Mouse (Mus musculus) heart, postnatal 36 days (tissue): Measurements from ENCODE around the gene Rgs6. TPM values are rescaled to one million over a fixed set of nuclear protein-coding genes. Genes with fewer than 3 reads are reported as not detected.

ENCODE experiments used
- DNase-seq, 2 experiments: peaks; one replicate each; pipeline ENCODE4 v3.0.0; 2021 to 2022
- intact Hi-C: fragments of 180-260 bp; cut with DNase I; formaldehyde crosslinking; loops from one replicate; pipeline ENCODE4 v1.15.1; 2025
- total RNA-seq, 2 experiments: library from RNA; stranded (reverse); gene quantifications; 2 replicates each; pipeline ENCODE4 v1.2.3; 2021

Rgs6 gene
- total RNA-seq, 2 experiments from 2014 or later: 10.7 to 11.7 TPM

DNA sequence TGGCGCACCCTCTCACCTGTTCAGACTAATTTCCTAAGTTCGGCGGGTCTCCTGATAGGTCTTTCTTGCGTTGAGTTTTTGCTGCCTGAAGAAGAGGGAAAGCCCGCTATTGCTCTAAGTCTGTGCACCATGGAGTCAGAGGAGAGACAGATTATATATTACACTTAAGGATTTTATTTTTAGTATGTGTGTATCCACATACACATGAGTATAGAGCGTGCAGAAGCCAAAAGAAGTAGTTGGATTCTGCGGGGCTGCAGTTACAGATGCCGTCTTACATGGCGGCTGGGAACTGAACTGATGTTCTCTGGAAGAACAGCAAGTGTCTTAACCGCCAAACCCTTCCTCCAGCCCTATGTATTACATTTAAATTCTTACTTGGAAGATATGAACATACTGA is 52.3 kb downstream of the Rgs6 start:
- DNase-seq: no peak
- intact Hi-C loops: no loop called here

DNA sequence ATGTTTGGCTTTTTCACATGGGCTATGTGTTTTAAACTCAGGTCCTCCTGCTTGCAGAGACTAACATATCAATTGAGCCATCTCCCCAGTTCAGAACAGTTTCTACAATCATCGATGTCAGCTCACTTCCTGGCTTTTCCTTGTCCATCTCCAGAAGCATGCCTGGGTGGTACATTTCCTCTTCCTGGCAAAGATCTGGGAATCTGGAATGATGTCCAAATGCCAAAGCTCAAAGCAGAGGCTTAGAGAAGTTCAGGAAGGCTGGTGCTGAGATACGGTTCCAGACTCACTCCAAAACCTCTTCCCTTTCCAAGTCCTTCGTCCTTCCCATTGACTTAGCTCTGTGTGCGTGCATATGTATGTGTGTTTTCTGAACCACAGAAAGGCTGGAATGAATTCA is 59.8 kb downstream of the Rgs6 start:
- intact Hi-C loops: no loop called here

DNA sequence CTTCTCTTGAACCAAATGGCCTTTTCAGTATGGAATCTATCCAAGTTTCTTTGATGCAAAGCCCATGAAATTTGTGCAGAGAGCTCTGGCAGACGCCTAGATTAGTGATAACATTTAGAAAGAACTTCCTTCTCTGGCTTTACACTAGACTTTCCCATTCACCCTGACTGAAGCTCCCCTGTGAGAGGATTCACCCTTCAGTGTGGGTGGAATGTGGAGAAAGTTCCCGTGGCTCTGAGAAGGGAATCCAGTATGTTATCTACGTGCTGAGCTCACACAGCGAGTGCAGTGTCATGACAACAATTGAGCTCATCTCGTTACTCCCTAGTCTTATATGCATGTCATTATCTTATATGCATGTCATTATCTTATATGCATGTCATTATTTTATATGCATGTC is 61.9 kb downstream of the Rgs6 start:
- DNase-seq: no peak
- intact Hi-C loops: no loop called here

More for the DNA sequence above, 59.8 kb downstream of the Rgs6 start:
- DNase-seq: no peak

DNA sequence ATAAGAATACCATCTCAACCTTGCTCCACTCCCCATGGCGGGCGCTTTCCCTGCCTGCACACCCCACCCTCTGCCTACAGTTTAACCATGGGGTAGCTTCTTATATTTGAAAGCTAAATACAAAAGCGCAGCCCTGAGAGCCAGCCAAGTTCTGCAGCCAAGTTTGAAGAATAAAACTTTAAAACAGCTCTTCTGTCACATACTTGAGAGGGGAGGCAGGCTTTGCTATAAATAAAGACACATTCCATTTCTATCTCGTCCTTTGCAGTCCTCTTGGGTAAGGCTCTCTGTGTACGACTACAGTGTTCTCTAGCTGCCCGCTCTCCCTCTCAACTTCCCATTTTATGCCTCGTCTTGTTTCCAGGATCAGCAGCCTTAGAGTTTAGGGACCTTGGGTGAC is 76.5 kb downstream of the Rgs6 start:
- intact Hi-C loops: no loop called here
- peak; percentile 18 to 28 for DNase-seq

DNA sequence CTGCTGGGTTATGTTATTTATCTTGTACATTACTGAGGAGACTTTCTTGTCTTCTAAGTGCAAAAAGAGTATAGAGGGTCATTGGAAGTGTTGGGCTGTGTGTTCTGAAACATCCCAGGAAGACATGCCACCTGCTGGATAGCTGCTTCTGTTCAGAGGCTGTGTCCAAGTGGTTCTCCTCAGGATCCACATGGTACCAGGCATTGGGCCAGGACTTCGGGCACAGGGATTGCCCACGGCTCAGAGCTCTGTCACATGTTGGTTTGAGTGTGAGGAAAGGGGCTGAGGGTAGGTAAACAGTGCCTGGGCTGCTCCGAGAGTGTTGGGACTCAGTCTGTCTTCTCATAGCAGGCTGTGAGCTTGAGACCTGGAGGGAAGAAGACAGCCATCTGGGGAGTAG is 79.3 kb downstream of the Rgs6 start:
- intact Hi-C loops: no loop called here
- no peak for DNase-seq

DNA sequence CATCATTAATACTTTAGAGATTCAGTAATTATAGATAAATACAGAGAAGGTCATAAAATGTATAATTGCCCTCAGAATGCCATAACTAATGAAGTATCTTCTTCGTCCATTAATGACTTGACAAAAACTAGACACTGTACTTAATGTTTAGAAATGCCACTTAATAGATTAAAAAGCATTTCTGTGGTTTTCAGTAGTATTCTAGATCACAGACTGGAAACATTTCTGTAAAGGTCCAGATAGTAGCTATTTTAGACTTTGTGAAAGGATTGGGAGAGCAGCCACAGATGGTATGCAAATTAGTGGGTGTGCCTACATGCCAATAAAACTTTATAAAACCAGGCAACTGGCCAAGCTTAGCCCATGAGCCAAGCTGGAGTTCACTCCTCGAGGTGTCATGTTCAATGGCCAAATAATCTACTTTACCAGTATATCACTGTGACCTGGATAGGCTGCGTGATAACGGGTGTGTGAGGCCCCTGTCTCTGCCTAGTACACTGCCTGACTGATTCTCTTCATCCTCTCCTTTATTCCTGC is 82.2 kb downstream of the Rgs6 start:
- intact Hi-C loops: no loop called here
- no peak for DNase-seq

DNA sequence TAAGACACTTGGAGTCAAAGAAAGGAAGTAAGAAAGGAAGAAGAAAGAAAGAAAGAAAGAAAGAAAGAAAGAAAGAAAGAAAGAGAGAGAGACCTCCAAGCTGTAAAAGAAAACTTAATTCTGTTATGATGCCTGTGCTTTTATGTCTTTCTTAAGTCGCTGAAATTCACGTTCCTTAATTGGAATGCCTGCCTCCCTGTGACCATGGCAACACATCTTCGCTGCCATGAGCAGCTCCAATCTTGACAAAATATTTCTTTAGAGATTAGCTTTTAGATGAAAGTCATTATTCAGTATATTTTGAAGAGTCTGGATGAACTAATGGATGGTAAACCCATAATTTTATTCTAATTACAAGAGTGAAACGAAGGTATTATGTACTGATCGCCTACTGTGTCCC is 83.5 kb downstream of the Rgs6 start:
- no peak for DNase-seq
- intact Hi-C loops: no loop called here

DNA sequence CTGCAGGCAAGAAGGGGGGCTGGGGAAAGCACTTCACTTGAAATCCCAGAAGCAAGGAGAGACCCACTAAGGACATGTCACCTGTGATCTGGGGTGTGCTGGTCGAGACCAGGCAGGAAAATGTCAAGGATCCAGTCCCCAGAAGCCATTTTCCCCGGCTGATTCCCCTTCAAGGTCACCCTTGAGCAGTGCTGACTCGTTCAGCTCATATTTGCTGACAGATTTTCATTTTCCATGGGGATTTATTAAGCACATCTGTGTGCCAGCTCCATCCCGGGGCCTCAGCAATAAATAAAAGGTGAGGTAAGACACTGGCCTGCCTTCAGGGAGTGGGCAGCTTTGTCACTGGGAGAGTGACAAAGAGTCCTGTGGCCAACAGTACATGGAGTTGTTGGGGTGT is 87.0 kb downstream of the Rgs6 start:
- intact Hi-C loops: no loop called here
- no peak for DNase-seq

DNA sequence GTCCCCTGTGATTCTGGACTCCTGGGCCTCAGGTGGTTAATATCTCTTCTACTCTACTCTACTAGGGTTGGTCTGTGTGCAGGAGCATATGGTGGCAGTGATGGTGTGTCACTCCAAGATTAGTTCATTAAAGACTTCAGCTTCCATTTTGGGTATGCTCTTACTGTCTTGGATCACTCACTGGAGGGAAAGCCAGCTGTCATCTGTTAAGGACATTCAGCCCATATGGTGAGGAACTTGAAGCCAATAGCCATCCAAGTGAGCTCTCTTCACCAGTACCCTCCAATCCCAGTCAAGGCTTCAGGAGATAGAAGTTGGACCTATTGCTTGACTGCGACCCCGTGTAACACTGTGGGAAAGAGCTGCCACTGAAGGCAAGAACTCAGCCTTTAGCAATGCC is 98.9 kb downstream of the Rgs6 start:
- DNase-seq: no peak
- intact Hi-C loops: no loop called here

DNA sequence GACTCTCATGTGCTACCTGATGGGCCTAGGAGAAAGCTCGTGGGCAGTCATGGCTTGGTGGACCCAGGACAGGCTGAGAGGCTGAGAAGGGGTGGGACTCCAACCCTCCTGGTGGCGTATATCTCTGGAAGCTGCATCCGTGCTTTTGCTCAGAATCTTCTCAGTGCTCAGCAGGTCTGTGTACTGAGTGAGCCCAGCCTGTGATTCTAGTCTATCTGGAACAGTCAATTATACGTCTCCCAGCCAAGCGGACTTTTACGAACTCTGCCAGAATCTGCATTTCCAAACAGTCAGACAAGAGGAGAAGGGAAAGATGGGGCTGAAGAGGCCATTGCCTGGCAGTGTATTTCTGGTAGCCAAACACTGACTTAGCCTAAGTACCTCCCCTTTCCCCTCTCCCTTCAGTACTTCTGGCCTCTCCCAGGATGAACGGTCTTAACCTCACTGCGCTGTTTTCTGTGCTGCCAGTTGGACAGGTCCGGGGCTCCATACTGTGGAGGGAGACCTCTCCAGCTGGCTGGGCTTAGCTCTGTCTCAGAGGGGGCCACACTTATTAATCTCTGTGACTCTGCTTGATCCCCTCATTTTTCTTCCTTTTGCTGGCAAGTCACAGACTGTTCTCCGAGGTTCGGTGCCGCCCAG is 110.9 kb downstream of the Rgs6 start:
- intact Hi-C loops: no loop called here
- DNase-seq: no peak

DNA sequence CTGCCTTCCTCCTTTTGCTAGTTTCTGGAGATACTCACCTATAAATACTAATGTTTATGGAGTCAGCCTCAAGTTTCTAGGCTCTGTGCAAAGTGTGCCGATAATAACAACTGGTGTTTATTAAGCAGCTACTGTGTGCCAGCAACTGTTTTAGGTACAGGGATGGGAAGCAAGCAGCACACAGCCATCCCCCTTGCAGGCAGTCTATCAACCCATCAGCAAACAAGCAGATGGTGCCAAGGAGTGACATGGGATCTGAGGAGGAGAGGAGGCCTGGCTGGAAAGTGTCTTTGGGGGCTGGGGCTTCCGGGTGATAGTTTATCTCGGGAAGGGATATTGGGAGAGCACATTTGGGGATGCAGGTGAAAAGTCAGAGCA is 111.4 kb downstream of the Rgs6 start:
- DNase-seq: no peak
- intact Hi-C loops: no loop called here

DNA sequence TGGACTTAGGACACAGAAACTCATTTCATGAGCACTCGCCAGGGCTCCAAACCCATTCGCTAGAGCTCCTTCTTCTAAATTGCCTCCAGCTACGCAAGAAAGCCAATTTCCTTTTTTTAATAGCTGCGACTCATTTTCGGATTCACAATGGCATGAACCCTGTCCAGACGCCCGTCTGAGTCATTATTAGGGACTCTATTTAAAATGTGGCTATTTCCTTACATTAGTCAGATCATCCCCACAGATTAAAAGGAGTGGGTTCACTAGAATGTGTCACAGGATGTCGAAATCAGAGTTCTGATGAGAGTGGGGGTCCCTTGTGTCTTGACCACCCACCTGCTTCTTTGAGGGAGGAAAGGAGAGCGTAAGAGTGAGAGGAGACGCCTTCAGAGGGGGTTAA is 112.1 kb downstream of the Rgs6 start:
- DNase-seq: no peak
- intact Hi-C loops: no loop called here

DNA sequence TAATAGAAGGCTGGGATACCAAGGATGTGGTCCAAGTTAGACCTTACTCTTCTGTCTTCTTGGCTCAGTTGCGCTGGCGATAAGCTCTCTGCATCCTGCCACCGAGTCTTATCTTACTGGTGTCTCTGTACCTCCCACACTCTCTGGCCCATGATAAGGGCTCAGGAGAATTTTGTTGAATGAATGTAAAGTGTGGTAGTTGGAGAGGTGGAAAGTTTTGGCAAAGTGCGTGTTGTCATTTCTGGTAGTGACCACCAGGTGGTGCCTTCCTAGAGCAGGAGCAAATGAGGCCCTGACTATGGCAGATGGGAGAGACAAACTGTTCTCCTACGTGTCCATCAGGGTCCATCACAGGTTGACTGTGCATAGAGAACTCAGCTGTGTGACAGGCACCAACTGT is 112.7 kb downstream of the Rgs6 start:
- peak; percentile 46 to 48 for DNase-seq
- intact Hi-C loops: loop anchor here (1.0 kb wide), 2 partner anchors 245 to 317 kb away; no protein-coding TSS in a partner anchor

DNA sequence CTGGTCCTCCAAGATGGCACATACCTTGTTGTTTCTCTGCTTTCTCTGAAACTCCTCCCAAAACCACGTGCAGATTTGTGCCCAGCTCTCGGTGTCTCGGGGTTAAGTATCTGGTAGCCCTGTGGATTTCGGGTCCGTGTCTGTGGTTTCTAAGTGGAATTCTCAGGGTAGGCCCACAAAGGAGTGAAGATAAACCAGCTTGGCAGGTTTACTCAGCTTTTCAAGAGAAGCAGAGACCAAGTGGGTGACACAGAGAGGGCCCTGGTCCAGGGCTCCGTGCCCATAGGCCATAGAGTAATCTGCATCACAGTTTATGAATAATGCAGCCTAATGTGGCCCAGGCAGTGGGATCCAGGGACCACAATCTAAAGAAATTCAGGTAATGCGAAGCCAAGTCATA is 113.3 kb downstream of the Rgs6 start:
- no peak for DNase-seq
- intact Hi-C loops: loop anchor here (1.0 kb wide), 2 partner anchors 245 to 317 kb away; no protein-coding TSS in a partner anchor

DNA sequence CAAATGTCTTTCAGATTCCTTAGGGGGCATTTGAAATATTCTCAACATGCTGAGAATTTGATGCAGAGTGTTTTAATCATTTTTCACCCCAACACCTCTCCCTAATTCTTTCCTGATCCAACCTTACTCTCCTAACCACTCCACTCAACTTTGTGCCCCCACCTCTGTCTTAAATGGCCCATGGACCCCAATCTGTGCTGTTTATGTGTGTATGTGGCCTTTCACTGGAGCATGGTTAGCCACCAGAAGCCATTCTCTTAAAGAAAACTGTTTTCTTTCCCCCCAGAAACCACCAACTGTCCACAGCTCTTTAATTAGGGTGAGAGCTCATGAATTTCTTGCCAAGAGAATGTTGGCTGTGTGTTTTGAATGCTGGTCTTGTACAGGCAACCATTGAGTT is 122.3 kb downstream of the Rgs6 start:
- intact Hi-C loops: no loop called here
- DNase-seq: no peak

DNA sequence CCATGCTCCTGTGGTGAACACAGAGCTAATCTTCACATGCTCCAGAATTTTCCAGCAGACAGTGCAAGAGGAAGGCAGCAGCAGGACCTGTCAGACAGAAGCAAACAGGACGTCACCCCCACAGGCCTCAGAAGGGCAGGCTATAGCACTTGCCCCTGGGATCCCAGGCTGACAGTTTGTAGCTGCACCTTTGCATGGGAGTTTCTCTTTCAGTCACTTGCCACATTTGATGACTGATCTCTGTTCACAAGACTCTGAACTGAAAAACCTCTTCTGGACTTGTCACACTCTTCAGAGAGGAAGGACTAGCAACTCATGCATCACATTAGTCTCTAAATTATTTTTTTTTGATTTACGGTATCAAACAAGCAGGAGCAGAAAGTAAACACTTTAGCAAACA is 126.2 kb downstream of the Rgs6 start:
- DNase-seq: no peak
- intact Hi-C loops: no loop called here

DNA sequence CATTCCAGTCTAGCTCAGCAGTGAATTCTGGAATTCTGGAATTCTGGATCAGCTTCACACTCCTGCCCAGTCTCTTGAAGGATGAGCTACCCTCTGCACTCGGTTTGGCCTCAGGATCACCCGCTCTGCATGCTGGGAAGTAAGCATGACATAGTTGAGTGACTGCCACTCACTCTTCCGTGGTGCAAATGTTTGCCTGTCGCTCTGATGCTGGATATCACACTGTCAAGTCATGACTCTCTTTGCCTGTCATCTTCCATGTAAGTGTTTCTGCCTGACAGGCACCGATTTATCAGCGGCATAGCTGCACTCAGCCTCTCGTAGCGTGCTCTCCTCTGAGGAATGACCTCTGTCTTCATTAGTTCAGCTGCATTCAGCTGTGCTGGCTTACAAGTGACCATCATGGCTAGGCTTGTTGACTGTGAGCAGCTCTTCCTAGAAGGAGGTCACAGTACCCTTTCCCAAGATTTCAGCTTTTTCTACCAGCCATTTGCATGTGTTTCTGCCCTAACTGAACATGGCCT is 135.0 kb downstream of the Rgs6 start:
- intact Hi-C loops: no loop called here
- DNase-seq: no peak

DNA sequence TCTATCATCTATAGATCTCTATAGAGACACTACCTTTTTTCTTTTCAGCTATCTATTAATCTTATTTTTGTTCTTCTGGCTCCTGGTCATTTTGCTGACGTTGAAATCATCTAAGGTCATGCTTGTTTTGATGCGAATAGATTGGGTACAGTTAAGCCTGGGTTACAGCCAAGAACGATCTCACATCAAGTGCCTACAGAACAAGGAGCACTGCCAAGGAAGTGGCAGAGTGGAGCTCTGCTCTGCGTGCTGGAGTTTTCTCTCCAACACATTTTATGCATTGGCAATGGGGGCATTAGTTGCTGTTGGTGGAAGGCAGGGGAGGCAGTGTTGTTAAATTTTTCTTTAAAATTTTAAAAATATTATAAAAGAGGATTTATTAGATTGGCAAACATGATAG is 138.2 kb downstream of the Rgs6 start:
- no peak for DNase-seq
- intact Hi-C loops: no loop called here

DNA sequence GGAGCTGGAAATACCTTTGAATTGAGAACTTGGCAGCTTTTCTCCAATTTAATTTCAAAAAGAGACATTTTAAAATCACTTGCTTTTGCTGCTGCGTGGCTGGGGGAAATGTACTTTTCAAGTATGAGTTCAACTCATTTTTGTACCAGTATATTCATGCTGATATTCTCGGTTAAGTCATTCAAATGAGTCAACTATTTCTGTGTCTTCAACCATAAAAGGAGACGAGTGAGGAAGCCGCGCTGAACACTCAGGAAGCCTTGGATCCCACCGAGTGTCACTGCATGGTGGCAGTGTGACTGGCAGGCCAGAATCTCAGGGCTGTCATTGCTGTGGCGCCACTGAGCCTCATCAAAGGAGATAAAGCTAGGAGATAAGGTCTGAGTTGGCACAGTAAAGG is 143.5 kb downstream of the Rgs6 start:
- no peak for DNase-seq
- intact Hi-C loops: no loop called here

DNA sequence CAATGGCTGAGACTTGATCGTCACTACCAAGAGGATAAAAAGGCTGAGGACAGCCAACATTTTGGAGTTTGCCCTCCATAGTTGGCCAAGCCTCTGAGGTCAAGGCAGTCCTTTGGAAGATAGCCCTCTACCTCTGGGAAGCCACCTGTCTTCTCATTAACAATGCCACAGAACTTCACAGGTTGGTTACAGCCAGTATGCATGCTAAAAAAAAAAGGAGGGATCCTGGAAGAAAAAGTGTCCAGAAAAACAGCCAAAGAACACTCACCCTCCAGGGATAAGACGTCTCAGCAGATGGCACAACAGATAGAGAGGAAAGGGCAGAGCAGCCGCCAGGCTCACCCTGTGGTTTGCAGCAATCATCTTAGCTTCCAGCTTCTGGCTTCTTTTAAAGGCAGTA is 154.9 kb downstream of the Rgs6 start:
- no peak for DNase-seq
- intact Hi-C loops: no loop called here

DNA sequence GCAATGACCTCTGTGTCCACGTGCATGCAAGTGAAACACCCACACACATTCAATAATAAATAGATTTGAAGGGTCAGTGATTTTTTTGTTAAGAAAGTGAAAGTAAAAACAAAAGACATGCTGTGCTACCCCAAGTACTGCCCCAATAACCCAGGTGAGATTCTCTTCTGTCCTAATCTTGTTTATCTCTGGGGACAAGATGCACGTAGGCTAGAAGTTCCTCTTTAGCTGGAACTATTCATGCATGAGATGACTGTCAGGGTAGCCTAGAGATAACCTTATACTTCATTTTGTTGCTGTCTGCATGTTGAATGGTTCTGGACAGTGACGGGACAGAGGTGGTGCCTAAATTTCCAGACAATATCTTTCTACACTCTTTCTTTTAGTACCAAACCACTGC is 155.9 kb downstream of the Rgs6 start:
- intact Hi-C loops: no loop called here

DNA sequence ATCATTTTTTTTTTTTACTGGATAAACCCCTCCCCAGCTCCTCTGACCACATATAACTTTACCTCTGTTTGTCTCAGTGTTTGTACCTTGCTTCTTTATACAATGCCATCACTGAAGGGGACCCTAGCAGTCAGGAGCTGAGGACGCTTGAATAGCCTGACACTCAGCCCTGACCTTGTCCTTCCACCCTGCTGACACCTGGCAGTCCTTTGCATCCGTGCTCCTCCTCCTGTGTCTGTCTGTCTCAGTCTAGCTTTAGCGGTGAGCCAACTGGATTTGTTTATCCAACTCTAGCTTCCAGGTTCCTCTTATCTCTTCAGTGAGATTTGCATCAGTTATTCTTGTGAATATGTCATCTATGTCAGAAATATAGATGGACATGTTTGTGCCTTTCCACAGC is 156.7 kb downstream of the Rgs6 start:
- intact Hi-C loops: no loop called here
- DNase-seq: no peak

More for the DNA sequence above, 155.9 kb downstream of the Rgs6 start:
- DNase-seq: no peak

DNA sequence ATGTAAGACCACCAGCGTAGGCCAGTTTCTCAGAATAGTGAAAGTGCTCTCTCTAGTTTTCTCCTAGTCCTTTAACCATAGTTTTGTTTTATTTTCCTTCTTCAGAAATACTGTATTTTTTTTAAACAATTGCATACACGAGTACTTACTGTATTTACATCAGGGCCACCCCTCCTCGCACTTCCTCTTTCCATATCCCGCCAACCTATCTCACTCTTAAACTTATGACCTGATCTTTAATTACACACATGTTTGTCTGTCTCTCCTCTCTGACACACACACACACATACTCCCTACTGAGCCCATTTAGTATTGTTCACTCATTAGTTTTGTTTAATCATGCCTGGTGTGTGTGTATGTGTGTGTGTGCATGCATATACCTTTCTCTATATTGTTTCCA is 159.0 kb downstream of the Rgs6 start:
- DNase-seq: no peak
- intact Hi-C loops: no loop called here
